Mouse (Mus musculus) kidney, adult 2 months (tissue): ENCODE measurements at regions not wholly inside any gene's neighbourhood (a gene's known extent, or its start where the extent isn't known, plus 50 kb on each side); places are given as distances from the start of the nearest gene placed in this dataset.

ENCODE experiments used
- CTCF ChIP-seq: fragments of 200-500 bp; conservative IDR thresholded peaks from 2 replicates; pipeline ENCODE4 v1.5.1; 2011; ENCODE audit warnings: low read depth, mild to moderate bottlenecking, control low read depth, low read length, moderate library complexity, mixed read lengths; ENCODE audit not compliant: insufficient read depth, insufficient read length
- POLR2A ChIP-seq: fragments of 200-500 bp; IDR thresholded peaks from one replicate; pipeline ENCODE4 v1.6.1; 2011; ENCODE audit warnings: low read depth, low read length, control low read depth

DNA sequence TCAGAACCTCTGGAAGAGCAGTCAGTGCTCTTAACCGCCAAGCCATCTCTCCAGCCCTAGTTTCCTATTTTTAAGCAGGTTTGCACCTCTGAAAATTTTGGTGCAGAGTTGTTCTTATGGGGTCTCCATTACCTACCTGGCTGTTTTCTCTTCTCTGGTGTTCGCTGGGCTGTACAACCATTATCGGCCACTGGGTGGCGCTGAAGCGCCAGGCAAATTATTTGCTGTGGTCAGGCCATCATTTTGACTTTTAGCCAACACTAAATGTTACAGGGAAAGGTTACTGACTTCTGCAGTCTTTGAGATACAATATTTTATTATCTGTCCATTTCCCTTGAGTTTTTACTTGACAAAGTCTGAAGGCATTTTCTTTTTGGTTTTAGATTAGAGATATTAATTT lies 74.8 kb upstream of the Fam241a start:
- TF ChIP-seq CTCF (peak; percentile 70), POLR2A (no peak)
